Mouse (Mus musculus) c-Kit-positive CD71-positive TER-119-negative erythroid progenitor cells, embryonic 14.5 days (primary cell): ENCODE data around the gene Krtap5-1.
"Not testable (repeated sequence)": the region's sequence is repeated elsewhere in the genome, so short reads cannot be mapped to it uniquely, and the experiment has no call there.

Experiments
- DNase-seq: peaks from one replicate; pipeline ENCODE4 v3.0.0-alpha.2; 2013; ENCODE audit warnings: low read depth

The Krtap5-1 gene

DNA sequence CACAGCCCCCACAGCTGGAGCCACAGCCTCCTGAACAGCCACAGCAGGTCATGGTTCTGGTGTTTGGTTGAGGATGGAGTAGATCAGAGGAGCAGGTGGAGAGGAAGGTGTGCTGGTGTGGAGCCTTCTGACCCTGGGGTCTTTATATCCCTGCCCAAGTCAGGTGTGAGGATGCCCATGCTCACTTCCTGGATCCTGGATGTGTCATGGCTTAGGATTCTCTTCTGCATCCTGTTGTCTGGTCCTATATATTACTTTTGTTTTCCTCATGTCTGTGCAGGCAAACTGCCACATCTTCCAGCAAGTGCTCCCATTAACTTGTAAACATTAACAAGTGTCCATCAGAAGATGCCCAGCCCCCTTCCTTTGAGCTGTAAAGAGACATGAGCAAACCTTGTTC lies at the start of gene Krtap5-1:
Gene Krtap5-1 (minus strand): TSS at position 101 of the 400 bp plus-strand sequence.
- DNase-seq, result not testable (repeated sequence)

DNA sequence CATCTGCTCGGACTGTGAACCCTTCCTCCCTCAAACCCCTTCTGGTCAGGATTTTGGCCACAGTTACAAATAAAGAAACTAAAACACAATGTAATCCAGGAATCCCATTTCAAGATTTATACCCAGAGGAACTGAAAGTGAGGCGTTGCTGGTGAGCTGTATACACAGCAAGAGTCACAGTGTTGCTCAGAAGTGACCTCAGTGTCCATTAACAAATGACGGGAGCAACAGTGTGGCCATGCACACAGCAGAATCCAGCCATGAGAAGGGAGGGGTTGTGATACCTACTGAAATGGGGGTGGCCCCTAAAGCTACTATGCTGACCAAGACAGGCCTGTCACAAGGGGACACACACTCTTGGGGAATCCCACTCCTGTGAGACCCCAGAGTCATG lies 45.3 kb upstream of the Krtap5-1 start:
- no peak for DNase-seq

DNA sequence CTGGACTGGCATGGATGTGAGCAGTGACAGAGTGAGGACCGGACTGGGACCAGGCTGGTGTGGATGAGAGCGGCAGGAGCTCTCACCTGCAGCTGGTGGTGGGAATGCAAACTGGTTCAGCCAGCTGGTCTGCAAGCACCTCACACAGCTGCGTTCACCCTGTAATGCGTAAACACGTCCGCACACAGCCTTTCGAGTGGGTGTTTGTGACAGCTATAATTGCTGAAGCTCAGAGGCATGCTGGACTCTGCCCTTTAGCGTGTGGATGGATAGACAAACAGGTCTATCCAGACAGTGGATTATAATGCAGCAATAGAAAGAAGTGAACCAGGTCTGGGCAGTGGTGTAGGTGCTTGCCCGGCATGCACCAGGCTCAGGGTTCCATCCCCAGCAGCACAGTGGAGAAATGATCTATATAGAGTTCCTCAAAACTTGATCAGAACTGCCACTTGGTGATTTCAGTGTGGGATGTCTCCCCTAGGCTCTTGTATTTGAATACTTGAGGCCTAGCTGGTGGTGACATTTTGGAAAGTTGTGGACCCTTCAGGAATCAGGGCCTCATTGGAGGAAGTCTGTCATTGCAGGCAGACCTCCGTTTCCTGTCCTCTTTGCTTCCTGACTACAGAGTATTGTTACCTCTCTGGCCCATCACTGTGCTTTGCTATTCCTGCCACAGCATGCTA lies 44.8 kb upstream of the Krtap5-1 start:
- DNase-seq, result no peak

DNA sequence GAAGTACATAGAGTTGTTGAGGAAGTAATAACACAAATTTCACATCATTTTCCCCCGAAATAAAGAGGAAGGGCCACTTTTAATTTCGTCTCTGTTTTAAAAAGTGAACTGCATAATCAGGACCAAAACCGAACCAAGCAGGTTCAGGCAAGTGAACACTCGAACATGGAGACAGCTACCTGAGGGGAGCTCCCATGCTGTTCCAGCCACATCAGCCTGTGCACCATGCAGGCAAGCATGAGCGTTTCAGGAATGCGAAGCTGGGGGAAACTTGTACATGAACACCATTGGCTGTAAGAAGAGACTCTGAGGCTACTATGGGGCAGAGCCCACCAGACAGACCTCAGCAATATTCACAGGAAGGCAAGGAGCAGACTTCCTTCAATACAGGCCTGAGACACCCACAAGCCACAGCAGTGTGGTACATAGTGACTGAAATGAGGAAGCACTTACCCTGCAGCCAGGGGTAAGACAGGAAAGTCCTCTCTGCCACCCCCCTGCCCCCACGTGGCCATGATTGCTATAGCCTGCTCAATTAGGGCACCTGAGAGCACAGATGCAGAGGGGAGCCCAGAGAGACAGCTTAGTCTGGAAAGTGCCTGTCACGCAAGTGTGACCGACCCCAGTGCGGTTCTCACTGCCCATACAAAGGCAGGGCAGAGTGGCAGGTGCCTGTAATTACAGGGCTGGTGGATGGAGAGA lies 43.5 kb upstream of the Krtap5-1 start:
- no peak for DNase-seq

DNA sequence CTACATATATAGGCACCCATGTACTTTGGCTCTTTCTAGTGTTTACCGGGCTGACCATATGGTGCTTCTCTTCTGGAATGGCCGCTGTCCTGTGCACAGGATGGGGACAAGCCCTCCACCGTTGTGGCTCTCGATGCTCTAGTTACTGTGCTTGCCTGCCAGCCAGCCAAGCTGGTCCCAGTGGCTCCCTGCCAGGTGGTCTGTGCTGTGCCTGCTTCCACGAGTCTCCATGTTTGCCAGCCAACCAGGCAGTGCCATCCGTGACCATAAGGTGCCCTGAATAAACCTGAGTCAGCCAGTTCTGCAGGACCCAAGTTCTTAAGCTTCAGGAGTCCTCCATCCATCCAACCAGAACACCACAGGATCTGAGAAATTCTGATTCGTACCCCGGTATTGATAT lies 38.2 kb upstream of the Krtap5-1 start:
- DNase-seq, result no peak

DNA sequence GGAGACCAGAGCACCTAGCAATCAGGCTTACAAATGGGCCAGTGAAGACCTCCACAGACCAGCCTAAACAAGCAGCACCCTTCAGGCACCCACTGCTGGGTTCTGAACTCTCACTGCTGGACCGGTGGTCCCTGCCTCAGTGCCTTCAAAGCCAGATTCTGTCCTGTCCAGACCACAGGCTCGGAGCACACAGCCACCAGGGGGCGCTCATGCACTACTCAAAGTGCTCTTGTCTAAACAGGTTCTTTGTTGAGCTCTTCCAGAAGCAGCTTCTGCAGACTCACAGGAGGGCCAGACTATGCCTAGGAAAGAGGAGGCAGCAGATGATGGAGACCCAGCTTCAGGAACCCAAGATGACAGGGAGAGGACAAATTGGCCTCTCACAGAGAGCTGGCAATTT lies 37.3 kb upstream of the Krtap5-1 start:
- peak; percentile 78 for DNase-seq

DNA sequence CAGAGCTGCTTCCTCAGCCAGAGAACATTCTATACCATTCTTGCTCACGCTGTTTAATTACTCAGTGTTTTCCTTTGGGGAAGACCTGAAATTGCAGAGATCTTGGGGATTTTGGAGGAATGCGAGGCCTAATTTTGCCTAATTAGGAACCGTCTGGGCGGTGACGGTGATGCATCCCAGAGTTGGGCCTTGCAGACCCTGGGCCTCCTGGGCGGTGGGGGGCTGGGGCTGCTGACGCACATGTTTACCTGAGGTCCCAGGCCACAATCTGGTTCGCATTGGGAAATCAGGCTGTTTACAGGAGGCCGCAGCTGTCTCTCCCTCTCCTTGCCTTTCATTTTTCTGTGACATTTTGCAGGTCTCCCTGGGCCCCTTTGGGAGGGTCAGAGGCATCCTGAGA lies 35.8 kb upstream of the Krtap5-1 start:
- not testable (repeated sequence) for DNase-seq

DNA sequence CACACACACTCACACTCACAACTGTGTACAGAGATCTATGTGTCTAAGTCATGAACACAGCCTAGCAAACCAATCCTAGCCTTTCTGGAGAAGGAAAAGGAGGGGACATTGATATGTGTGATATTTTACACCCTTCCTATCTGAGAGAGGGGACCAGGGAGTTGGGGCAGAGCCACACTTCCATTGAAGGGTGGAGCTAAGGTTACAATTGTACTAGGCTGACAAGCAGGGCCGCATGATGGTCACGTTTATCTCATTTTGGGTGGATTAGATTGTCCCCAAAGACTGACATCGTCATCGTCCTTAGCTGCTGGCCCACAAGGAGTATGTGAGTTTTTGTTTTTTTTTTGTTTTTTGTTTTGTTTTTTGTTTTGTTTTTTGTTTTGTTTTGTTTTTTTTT lies 34.4 kb upstream of the Krtap5-1 start:
- no peak for DNase-seq

DNA sequence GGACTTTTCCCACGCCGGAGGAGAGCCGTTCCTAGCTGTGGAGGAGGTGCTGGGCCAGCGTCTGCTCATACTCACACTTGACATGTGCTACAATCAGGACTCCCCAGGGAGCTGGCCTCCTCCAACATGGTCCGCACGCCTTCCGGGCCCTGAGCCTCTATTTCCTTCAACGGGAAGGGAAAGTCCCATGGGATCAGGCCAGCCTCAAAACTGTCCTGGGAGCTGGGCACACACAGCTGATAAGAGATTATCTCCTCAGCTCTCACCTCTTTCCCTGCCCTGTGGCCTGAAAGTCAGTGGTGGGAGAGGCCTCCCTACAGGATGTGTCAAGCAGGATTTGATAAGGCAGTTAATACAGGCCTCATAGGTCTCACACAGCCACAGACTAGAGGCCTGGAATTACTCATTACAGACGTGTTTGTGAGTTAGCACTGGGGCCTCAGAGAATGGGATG lies 33.4 kb upstream of the Krtap5-1 start:
- DNase-seq, result no peak

DNA sequence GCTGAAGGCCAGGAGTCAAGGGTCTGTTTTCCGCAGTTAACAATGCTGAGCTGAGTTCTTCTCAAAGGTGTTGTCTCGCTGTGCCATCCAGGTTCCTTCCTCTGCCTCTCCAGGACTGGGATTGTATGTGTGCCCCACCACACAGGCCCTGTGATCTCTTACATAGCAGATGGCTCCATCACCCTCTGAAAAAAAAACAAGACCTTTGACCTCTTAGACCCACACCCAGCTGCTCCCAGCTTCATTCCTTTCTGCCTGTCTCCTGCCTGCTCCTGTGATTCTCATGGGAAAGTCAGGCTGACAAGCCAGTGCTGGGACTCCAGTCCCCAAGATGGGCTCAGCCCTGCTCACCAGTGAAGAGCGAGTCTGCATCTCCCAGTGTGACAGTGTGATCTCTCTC lies 31.6 kb upstream of the Krtap5-1 start:
- DNase-seq, result no peak

DNA sequence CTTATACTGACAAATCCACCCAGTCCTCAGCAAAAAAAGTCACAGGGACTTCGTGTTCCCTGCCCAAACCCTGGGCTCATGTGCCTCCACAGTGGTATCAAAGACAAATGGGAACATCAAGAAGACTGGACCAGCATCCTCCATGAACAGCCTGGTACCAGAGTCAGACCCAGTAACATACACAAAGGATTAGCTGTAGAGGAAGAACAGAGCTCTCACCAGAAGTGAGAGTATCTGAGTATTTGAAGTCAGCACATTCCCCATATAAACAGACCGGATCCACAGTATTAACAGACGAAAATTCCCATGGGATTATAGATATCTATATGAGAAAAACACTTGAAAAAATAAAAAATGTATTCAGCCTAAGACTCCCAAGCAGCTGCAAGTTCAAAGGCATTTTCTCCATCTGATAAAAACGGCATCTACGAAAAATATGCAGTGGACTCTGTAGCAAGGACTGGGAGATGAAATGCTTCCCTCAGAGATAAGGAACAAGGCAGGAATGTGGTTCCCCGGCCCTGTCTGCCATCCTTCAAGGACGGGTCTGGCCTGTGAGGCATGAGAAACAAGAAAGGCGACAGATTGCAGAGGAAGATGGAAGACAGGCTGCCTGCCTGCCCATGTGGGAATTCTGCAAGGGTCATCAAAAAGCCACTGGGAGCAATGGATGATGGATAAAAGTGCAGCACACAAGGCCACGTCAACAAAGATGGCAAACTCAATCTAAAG lies 30.0 kb upstream of the Krtap5-1 start:
- no peak for DNase-seq

DNA sequence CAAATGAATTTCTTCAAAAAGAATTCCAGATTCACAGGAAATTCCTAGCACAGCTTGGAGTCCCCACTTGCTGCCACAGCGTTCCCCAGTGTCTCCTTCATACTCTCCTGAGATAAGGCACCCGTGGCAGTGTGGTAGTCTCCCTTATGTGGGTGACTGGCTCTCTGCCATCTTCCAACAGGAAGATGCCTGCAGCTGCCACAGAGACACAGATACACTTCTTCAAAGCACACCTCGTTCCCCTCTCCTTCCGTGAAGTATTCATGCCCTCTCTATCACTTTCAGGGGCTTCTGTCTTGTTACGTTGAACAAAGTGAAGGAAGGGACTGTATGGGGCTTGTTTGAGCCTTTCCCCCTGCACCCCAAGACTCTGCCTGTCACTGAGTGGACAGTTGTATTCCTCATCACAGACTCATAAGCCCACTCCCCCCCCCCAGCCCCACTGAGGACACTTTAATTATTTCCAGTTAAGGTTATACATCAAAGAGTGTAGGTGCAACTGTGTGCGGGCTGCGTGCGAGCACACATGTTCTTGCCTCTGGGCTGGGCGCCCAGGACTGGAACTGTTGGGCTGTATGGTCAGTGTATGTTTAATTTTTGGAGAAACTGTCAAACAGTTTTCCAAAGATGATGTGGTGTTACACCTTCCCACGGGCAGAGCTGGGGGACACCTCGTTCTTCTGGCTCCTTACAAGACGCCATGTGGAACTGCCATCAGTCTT lies 26.6 kb upstream of the Krtap5-1 start:
- DNase-seq, result no peak

DNA sequence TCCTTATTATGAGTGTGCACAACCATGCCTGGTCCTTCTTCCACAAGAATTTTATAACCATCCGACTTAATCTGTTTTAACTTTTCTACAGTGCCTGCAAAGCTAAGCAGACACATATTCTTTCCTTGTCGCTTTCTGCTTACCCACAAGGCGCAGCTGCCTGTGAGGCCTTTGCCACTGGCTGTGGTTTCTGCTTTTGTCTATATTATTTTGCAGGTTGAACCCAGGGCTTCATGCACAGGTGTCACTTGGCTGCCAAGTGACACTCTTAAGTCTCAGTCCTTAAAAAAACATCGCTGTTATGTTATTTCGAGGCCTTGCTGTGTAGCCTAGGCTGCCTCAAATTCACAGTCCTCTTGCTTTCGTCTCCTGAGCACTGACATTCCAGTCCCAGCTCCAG lies 25.7 kb upstream of the Krtap5-1 start:
- no peak for DNase-seq

DNA sequence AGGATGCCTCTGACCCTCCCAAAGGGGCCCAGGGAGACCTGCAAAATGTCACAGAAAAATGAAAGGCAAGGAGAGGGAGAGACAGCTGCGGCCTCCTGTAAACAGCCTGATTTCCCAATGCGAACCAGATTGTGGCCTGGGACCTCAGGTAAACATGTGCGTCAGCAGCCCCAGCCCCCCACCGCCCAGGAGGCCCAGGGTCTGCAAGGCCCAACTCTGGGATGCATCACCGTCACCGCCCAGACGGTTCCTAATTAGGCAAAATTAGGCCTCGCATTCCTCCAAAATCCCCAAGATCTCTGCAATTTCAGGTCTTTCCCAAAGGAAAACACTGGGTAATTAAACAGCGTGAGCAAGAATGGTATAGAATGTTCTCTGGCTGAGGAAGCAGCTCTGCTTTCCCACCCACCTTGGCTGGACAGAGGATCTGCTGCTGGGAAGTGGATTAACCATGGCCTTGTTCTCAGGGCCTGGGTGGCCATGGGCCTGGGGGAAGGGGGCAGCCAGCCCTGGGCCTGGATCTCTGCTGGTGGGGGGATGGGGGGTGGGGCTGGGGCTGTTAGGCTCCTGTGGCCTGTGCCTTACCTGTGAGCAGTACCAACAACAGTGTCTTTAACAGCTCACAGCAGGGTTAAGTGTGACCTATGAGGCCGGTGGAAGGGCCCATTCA lies 24.9 kb upstream of the Krtap5-1 start:
- DNase-seq, result not testable (repeated sequence)

DNA sequence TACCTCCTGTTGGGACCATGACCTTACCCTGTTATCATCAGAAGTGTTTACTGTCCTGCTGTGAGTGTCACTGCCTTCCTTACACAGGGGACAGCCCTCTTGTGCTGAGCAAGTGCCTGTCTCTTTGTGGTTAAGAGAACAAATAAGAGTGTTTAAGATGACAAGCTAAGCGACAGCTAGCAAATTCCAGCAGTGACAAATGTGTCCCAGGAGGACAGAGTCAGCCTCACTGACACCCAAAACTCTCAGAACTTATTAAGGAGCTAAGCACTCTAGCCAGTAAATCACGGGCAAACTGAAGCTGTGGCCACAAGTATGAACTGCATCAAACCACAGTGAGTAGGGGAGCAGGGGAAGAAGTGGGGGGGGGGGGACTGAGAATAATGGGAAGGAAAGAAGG lies 24.0 kb upstream of the Krtap5-1 start:
- no peak for DNase-seq

DNA sequence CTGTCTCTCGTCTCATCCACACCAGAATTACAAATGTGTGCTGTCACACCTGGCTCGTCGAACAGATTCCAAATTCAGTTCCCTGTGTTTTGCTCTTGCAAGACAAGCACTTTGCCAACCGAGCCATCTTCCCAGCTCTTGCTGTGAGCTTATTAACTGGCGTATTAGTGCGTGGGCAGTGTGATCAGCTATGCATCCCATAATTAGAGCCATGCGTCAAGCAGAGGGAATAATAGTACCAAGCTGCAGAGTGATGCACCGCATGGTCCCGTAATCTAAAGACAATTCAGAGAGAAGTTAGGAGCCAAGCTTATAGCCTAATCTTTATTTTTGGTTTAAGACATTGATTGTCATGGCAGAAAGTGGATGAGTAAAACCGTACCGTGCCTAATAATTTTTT lies 22.2 kb upstream of the Krtap5-1 start:
- no peak for DNase-seq

DNA sequence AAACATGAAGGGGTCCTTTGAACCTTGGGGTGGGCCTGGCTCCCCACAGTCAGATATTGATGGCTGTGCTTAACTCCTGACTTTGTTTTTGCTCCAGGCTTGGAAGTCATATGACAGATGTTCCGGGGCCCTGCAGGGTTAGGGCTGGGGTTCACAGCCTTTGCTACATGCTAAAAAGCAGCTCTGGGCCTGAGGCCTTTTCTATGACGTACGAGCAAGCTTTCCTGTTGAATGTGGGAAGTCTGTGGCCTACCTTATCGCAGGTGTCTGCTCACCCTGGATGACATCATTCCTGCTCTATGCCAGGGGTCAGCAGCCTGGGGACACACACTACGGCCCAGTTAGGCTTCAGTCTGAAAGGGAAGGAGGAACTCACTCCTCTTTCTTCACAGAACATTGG lies 20.3 kb upstream of the Krtap5-1 start:
- no peak for DNase-seq

DNA sequence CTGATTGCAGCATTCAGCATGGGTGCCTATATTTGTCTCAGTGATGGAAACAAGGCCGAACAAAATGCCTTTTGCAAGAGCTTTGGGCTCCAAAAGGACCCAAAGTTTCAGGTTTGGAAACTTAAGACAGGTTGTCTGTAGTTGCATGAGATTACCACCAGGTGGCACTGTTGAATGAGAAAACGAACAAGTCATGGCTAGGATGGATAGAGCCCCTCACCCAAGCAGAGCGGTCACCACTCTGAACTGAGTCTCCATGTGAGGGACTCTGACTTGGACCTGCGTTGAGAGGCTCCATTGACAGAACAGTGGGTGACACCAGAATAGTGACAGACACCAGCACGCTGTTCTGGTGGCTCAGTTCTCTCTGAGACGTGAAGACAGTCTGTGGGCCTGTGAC lies 19.6 kb upstream of the Krtap5-1 start:
- DNase-seq, result no peak

DNA sequence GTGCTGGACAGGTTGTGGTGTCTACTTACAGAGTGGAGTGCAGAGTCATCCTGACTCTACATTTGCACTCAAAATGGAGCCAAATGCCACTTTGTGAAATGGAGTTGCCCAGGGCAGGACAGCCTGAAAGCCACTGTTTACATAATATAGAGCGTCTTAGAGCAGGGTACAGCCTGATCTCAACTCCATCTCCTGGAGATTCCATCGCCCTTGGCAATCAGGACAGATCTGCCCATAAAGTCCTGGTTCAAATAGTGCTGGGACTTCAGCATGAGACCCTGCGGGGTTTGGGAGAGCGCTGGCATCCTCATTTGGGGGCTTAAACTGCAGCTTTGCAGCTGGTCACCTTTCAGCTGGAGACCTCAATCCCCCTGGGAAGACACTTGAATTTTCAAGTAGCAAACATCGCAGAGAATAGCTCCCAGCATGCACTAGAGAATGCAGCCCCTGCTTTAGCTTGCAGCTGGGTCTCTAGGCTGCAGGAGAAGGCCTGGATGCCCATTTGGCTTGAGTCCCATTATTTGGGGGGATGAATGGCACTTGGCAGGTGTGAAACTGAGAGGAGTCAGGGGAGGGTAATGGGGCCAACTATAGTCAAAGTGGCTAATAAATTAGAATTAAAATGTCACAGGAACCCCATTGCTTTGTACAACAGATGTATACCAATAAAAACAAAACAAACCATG lies 17.8 kb upstream of the Krtap5-1 start:
- no peak for DNase-seq

DNA sequence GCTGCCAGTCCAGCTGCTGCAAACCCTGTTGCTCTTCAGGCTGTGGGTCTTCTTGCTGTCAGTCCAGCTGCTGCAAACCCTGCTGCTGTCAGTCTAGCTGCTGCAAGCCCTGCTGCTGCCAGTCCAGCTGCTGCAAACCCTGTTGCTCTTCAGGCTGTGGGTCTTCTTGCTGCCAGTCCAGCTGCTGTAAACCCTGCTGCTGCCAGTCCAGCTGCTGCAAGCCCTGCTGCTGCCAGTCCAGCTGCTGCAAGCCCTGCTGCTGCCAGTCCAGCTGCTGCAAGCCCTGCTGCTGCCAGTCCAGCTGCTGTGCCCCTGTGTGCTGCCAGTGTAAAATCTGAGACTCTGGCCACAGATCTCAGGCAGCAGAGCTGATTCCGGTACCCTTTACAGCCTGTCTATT lies 7.0 kb upstream of the Krtap5-1 start:
- DNase-seq, result not testable (repeated sequence)

DNA sequence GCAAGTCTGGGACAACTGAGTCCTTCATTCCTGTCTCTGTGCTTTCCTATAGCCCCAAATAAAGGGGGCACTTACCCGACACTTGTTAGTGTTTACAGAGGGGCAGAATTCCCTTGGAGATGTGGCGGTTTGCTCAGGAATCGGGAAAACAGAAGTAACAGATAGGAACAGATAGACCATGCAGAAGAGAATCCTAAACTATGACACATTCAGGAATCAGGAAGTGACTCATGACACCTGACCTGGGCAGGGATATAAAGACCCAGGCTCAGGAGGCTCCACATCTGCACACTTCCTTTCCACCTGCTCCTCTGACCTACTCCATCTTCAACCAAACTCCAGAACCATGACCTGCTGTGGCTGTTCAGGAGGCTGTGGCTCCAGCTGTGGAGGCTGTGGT lies 6.3 kb upstream of the Krtap5-1 start, which contains the start of gene Krtap5-4:
Gene Krtap5-4 (plus strand): TSS at position 301 of the 400 bp plus-strand sequence.
- no peak for DNase-seq
